Mouse (Mus musculus) layer of hippocampus, adult 2 months (tissue): Measurements from ENCODE around the gene Zglp1. TPM values are rescaled to one million over a fixed set of nuclear protein-coding genes. Genes with fewer than 3 reads are reported as not detected.
A peak's percentile ranks its signal among the peaks of the same experiment; 100 is the strongest.

Experiments used
- DNase-seq, 2 experiments: peaks; one replicate each; pipeline ENCODE4 v3.0.0; 2022; ENCODE audit warnings: low spot score in 2 of 2
- H3K27ac ChIP-seq: fragments of 200-600 bp; 2 replicates; pipeline ENCODE4 v1.8.1; 2022
- H3K4me3 ChIP-seq: fragments of 200-600 bp; 2 replicates; pipeline ENCODE4 v1.8.1; 2022; ENCODE audit warnings: mild to moderate bottlenecking
- CTCF ChIP-seq: fragments of 200-600 bp; conservative IDR thresholded peaks from 2 replicates; pipeline ENCODE4 v1.8.1; 2022; ENCODE audit warnings: antibody characterized with exemption, mild to moderate bottlenecking, moderate library complexity
- microRNA-seq, 2 experiments: library from miRNA; unstranded; fragments of <30 nt; microRNA quantifications; one replicate each; pipeline ENCODE4 v1.2.0; 2021
- total RNA-seq, 2 experiments: library from RNA; stranded (reverse); gene quantifications; 2 replicates each; pipeline ENCODE4 v1.2.3; 2021

Gene Zglp1
- total RNA-seq, 2 experiments from 2014 or later = 0.71 TPM; not detected in 1

- H3K4me3 ChIP-seq = peak overlapping the region; percentile 46
- H3K27ac ChIP-seq = peak overlapping the region; percentile 51; the same call in 1 of the 2 replicates
Measured at GRCm38 (mm10) chr9:21014691-21015570, 52.0 kb downstream of the Zglp1 start.

More at GRCm38 (mm10) chr9:21014691-21015570, 52.0 kb downstream of the Zglp1 start:
- DNase-seq = no peak
- TF ChIP-seq CTCF = no peak

Small RNA genes within 50 kb of the gene (microRNA-seq; reads per million reads assigned to microRNA genes)
- gene Mir1900 (0 reads per million in 2 experiments), gene Mir7082 (0.64 to 1.5 reads per million in 2 experiments)

Other genes with a start within 250 kb of the Zglp1 start
- not detected for gene Rdh8, start 248.6 kb downstream of the Zglp1 start, total RNA-seq
- 10 to 100 TPM; 77.6 to 85.9 TPM for gene A230050P20Rik, start 198.5 kb downstream of the Zglp1 start, total RNA-seq
- gene Angptl6, start 187.4 kb downstream of the Zglp1 start, total RNA-seq = 10 to 100 TPM in 1 of 2 experiments, 1 to 10 TPM in 1; 8.9 to 10.3 TPM
- gene Ppan, start 178.9 kb downstream of the Zglp1 start, total RNA-seq = 10 to 100 TPM; 27.5 to 27.6 TPM
- 100 to 1,000 TPM; 122 to 131 TPM for gene Eif3g, start 168.5 kb downstream of the Zglp1 start, total RNA-seq
- gene Dnmt1, start 107.2 kb downstream of the Zglp1 start, total RNA-seq = 10 to 100 TPM; 34.5 to 36.2 TPM
- 1 to 10 TPM; 1.1 to 1.6 TPM for gene S1pr2, start 90.3 kb downstream of the Zglp1 start, total RNA-seq
- gene Mrpl4, start 64.4 kb downstream of the Zglp1 start, total RNA-seq = 10 to 100 TPM; 63.8 to 64.6 TPM
- gene Icam1, start 51.1 kb downstream of the Zglp1 start, total RNA-seq = 1 to 10 TPM; 2.6 to 2.8 TPM
- gene Icam4, start 37.7 kb downstream of the Zglp1 start, total RNA-seq = under 1 TPM; 0.83 to 0.84 TPM
- gene Icam5, start 35.0 kb downstream of the Zglp1 start, total RNA-seq = 100 to 1,000 TPM; 363 to 382 TPM
- 1 to 10 TPM in 1 of 2 experiments, under 1 TPM in 1; 0.74 to 2.7 TPM for gene Gm49373, start 6.0 kb upstream of the Zglp1 start, total RNA-seq
- 10 to 100 TPM; 61.1 to 62.0 TPM for gene Fdx1l, start 6.5 kb upstream of the Zglp1 start, total RNA-seq
- gene Gm38431, start 24.9 kb upstream of the Zglp1 start, total RNA-seq = 1 to 10 TPM; 2.9 to 3.8 TPM
- gene Raver1, start 24.9 kb upstream of the Zglp1 start, total RNA-seq = 10 to 100 TPM; 34.5 to 36.5 TPM
- gene Tyk2, start 64.2 kb upstream of the Zglp1 start, total RNA-seq = 10 to 100 TPM; 16.8 to 21.5 TPM
- 100 to 1,000 TPM; 144 to 150 TPM for gene Cdc37, start 82.9 kb upstream of the Zglp1 start, total RNA-seq
- gene Pde4a, start 98.6 kb upstream of the Zglp1 start, total RNA-seq = 10 to 100 TPM; 86.6 to 89.3 TPM
- gene Keap1, start 172.3 kb upstream of the Zglp1 start, total RNA-seq = 10 to 100 TPM; 56.7 to 60.6 TPM
- gene S1pr5, start 181.3 kb upstream of the Zglp1 start, total RNA-seq = 10 to 100 TPM; 10.6 to 10.9 TPM
- gene Atg4d, start 198.2 kb upstream of the Zglp1 start, total RNA-seq = 10 to 100 TPM; 39.8 to 40.2 TPM
- 10 to 100 TPM; 45.1 to 46.6 TPM for gene Kri1, start 220.9 kb upstream of the Zglp1 start, total RNA-seq
- 10 to 100 TPM; 53.7 to 54.4 TPM for gene Cdkn2d, start 224.3 kb upstream of the Zglp1 start, total RNA-seq
- gene Ap1m2, start 245.2 kb upstream of the Zglp1 start, total RNA-seq = under 1 TPM; 0.41 to 0.76 TPM